Mouse (Mus musculus): ENCODE results near the gene Pxylp1. TPM values are rescaled to one million over a fixed set of nuclear protein-coding genes. Genes with fewer than 3 reads are reported as not detected.

The Pxylp1 gene
- polyA plus RNA-seq, 1 experiment, result 10.9 TPM

GRCm38 (mm10) chr9:96833606-96834005 is 58.9 kb downstream of the Pxylp1 start:
- H3K4me3 ChIP-seq (ENCODE audit: insufficient read depth, low read length), result no peak overlapping the region
- H3K4me1 ChIP-seq (ENCODE audit: control insufficient read depth, insufficient read depth, low read length), result no peaks in the 10 kb centered on the region
- TF ChIP-seq CTCF (IDR thresholded peaks at IDR 0.05; ENCODE audit: extremely low read depth, insufficient read depth, low read length), result no peak
- no peak for TF ChIP-seq POLR2A (IDR thresholded peaks at IDR 0.05; ENCODE audit: extremely low read depth, insufficient read depth, low read length)
- no peak overlapping the region for H3K27ac ChIP-seq (ENCODE audit: insufficient read depth, low read length)

- TF ChIP-seq POLR2A (IDR thresholded peaks at IDR 0.05; ENCODE audit: extremely low read depth, insufficient read depth, low read length) (no peak), CTCF (IDR thresholded peaks at IDR 0.05; ENCODE audit: extremely low read depth, insufficient read depth, low read length) (no peak)
- no peak overlapping the region for H3K27ac ChIP-seq (ENCODE audit: insufficient read depth, low read length)
Measured at GRCm38 (mm10) chr9:96832516-96832915, 60.0 kb downstream of the Pxylp1 start.

GRCm38 (mm10) chr9:96830856-96831359 is 61.6 kb downstream of the Pxylp1 start:
- Histone ChIP-seq H3K27ac (ENCODE audit: insufficient read depth, low read length) (no peak overlapping the region), H3K4me3 (ENCODE audit: insufficient read depth, low read length) (no peak overlapping the region), H3K4me1 (ENCODE audit: control insufficient read depth, insufficient read depth, low read length) (no peaks in the 10 kb centered on the region)
- TF ChIP-seq POLR2A (IDR thresholded peaks at IDR 0.05; ENCODE audit: extremely low read depth, insufficient read depth, low read length) (no peak), CTCF (IDR thresholded peaks at IDR 0.05; ENCODE audit: extremely low read depth, insufficient read depth, low read length) (no peak)

More at GRCm38 (mm10) chr9:96832516-96832915, 60.0 kb downstream of the Pxylp1 start:
- no peaks in the 10 kb centered on the region for H3K4me1 ChIP-seq (ENCODE audit: control insufficient read depth, insufficient read depth, low read length)
- H3K4me3 ChIP-seq (ENCODE audit: insufficient read depth, low read length), result no peak overlapping the region

- TF ChIP-seq CTCF (IDR thresholded peaks at IDR 0.05; ENCODE audit: extremely low read depth, insufficient read depth, low read length) (no peak), POLR2A (IDR thresholded peaks at IDR 0.05; ENCODE audit: extremely low read depth, insufficient read depth, low read length) (no peak)
- Histone ChIP-seq H3K4me3 (ENCODE audit: insufficient read depth, low read length) (no peak overlapping the region), H3K4me1 (ENCODE audit: control insufficient read depth, insufficient read depth, low read length) (no peaks in the 10 kb centered on the region), H3K27ac (ENCODE audit: insufficient read depth, low read length) (no peak overlapping the region)
Measured at GRCm38 (mm10) chr9:96829682-96830081, 62.8 kb downstream of the Pxylp1 start.

DNA sequence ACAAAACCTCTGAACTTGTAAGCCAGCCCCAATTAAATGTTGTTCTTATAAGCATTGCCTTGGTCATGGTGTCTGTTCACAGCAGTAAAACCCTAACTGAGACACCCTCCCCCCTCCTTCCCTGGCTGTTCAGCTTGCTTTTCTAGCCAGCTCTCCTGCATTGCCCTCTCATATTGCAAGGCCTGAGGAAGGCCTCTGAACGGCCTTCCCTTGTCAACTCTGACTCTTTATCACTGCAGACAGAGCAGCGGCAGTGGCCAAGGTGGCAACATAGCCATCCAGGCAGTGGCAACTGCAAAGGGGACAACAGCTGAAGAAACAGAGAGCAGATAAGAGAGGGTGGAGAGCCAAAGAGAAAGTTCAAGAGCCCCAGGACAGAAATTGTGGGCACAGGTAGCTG is 64.4 kb downstream of the Pxylp1 start:
- TF ChIP-seq CTCF (IDR thresholded peaks at IDR 0.05; ENCODE audit: extremely low read depth, insufficient read depth, low read length) (no peak), POLR2A (IDR thresholded peaks at IDR 0.05; ENCODE audit: extremely low read depth, insufficient read depth, low read length) (no peak)
- no peak overlapping the region for H3K27ac ChIP-seq (ENCODE audit: insufficient read depth, low read length)
- no peak overlapping the region for H3K4me3 ChIP-seq (ENCODE audit: insufficient read depth, low read length)

DNA sequence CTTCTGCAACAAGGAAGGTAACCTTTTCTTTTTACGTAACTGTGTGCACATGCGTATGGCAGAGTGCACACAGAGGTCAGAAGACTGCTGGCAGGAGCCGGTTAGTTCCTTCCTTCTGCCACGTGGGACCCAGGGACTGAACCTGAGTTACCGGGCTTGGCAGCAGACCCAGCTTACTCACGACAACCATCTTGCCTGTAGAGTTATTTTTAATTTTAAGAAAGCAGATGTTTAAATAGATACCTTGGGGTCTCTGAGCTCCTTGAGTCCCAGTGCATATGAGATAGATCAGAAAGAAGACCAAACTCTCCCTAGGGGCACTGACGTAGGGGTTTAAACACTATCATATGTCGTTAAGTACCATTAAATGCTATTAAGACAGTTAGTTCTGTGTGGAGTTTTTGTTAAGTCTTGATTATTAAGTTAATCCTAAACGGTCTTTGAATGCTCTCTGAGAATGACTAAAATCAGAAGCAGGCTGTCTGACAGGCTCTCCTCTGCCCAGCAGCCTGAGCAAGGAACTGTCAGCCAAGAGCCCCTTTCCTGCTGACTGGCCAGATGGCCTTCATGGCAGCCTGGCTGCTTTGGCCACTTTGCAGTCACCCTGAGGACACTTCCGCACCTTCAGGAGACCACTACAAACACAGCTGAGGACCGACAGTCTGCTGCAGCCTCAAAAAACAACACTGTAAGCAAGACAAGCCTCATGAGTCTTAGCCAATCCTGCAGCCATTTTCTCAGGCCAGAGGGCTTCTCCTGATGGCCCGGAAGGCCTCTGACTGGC is 65.3 kb downstream of the Pxylp1 start:
- H3K27ac ChIP-seq (ENCODE audit: insufficient read depth, low read length), result no peak overlapping the region
- H3K4me3 ChIP-seq (ENCODE audit: insufficient read depth, low read length), result no peak overlapping the region
- TF ChIP-seq POLR2A (IDR thresholded peaks at IDR 0.05; ENCODE audit: extremely low read depth, insufficient read depth, low read length) (no peak), CTCF (IDR thresholded peaks at IDR 0.05; ENCODE audit: extremely low read depth, insufficient read depth, low read length) (no peak)
- peaks cover 3% of the 10 kb centered on the region; the same call in 1 of the 2 replicates for H3K4me1 ChIP-seq (ENCODE audit: control insufficient read depth, insufficient read depth, low read length)

More for the DNA sequence above, 64.4 kb downstream of the Pxylp1 start:
- peaks cover 2% of the 10 kb centered on the region; the same call in 1 of the 2 replicates for H3K4me1 ChIP-seq (ENCODE audit: control insufficient read depth, insufficient read depth, low read length)

DNA sequence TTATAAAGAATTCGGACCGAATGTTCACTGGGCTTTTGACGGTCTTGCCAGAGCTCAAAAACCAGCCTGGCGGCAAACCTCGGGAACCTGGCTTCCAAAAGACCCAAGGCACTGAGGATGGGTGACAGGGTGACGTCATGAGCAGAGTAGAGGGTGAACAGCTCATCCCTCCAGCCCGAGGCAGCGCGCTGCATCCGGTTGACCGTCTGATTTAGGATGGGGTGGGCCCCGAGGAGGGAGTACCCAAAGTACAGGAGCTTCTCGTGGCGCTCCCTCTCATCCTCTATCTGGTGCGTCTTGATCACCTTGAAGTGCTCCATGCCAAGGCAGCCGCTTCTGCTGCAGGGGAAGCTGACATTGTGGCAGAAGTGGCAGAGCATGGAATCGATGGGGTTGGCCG is 67.6 kb downstream of the Pxylp1 start:
- no peak for TF ChIP-seq POLR2A (IDR thresholded peaks at IDR 0.05; ENCODE audit: extremely low read depth, insufficient read depth, low read length)
- Histone ChIP-seq H3K4me1 (ENCODE audit: control insufficient read depth, insufficient read depth, low read length) (peaks cover 3% of the 10 kb centered on the region; the same call in 1 of the 2 replicates), H3K27ac (ENCODE audit: insufficient read depth, low read length) (no peak overlapping the region), H3K4me3 (ENCODE audit: insufficient read depth, low read length) (no peak overlapping the region)

DNA sequence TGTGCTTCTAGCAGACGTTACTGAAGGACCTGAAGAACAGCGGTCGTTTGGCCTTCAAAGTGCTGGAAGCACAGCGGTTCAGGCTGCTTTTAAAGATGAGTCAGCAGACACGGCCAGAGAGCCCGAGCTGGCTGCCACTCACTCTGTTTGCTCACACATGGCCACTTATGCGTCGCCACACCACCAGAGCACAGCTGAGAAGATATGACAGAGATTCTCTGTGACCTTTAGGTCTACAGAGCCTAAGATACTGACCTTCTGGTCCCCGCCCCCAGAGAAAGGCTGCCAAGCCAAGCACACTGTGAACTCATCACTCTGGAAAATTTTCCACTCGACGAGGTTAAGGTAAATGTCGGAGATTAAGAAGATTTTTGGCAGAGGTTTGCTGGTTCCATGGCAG is 68.4 kb downstream of the Pxylp1 start:
- no peak overlapping the region for H3K4me3 ChIP-seq (ENCODE audit: insufficient read depth, low read length)
- H3K4me1 ChIP-seq (ENCODE audit: control insufficient read depth, insufficient read depth, low read length), result peaks cover 3% of the 10 kb centered on the region; the same call in 1 of the 2 replicates
- no peak overlapping the region for H3K27ac ChIP-seq (ENCODE audit: insufficient read depth, low read length)
- TF ChIP-seq CTCF (IDR thresholded peaks at IDR 0.05; ENCODE audit: extremely low read depth, insufficient read depth, low read length) (no peak), POLR2A (IDR thresholded peaks at IDR 0.05; ENCODE audit: extremely low read depth, insufficient read depth, low read length) (no peak)

DNA sequence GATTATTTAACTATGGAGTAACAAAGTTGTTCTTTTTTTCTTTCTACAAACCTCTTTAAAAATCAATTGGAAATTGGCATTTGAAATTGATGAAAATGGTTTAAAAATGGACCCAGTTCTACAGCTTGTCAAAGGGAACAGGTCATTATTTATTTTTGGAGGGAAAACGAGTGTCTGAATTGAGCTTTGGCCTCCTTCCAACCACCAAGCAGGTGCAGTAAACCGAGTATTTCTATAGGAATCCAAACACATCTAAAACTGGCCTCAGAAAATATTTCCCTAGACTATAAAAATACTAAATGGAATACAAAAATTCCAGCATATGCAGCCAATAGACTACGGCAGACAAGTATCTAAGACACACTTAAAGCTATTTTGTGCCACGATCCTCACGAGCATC is 68.9 kb downstream of the Pxylp1 start:
- H3K27ac ChIP-seq (ENCODE audit: insufficient read depth, low read length), result no peak overlapping the region
- TF ChIP-seq POLR2A (IDR thresholded peaks at IDR 0.05; ENCODE audit: extremely low read depth, insufficient read depth, low read length) (no peak), CTCF (IDR thresholded peaks at IDR 0.05; ENCODE audit: extremely low read depth, insufficient read depth, low read length) (no peak)

GRCm38 (mm10) chr9:96823005-96823404 is 69.5 kb downstream of the Pxylp1 start:
- TF ChIP-seq POLR2A (IDR thresholded peaks at IDR 0.05; ENCODE audit: extremely low read depth, insufficient read depth, low read length), result no peak
- no peak for TF ChIP-seq CTCF (IDR thresholded peaks at IDR 0.05; ENCODE audit: extremely low read depth, insufficient read depth, low read length)
- no peak overlapping the region for H3K27ac ChIP-seq (ENCODE audit: insufficient read depth, low read length)
- no peak overlapping the region for H3K4me3 ChIP-seq (ENCODE audit: insufficient read depth, low read length)
- peaks cover 3% of the 10 kb centered on the region; the same call in 1 of the 2 replicates for H3K4me1 ChIP-seq (ENCODE audit: control insufficient read depth, insufficient read depth, low read length)

More for the DNA sequence above, 68.9 kb downstream of the Pxylp1 start:
- H3K4me1 ChIP-seq (ENCODE audit: control insufficient read depth, insufficient read depth, low read length), result peaks cover 3% of the 10 kb centered on the region; the same call in 1 of the 2 replicates
- H3K4me3 ChIP-seq (ENCODE audit: insufficient read depth, low read length), result no peak overlapping the region
